Mouse (Mus musculus) lung, postnatal 0 days (tissue): ENCODE data around the gene B430306N03Rik.

Source experiments
- CTCF ChIP-seq: IDR thresholded peaks from 2 replicates; pipeline ENCODE4 v1.5.1; 2016; ENCODE audit warnings: antibody characterized with exemption, mild to moderate bottlenecking
- EP300 ChIP-seq: IDR thresholded peaks from 2 replicates; pipeline ENCODE4 v1.6.1; 2016; ENCODE audit warnings: antibody characterized with exemption, mild to moderate bottlenecking, control low read depth

- no peak for TF ChIP-seq CTCF
- TF ChIP-seq EP300, result no peak
These were observed 41.8 kb upstream of the B430306N03Rik start for GRCm38 (mm10) chr17:48274098-48274497.
